Mouse (Mus musculus) leukemia stem cell, adult 10-12 weeks (primary cell): Measurements from ENCODE around the gene A930017K11Rik. TPM values are rescaled to one million over a fixed set of nuclear protein-coding genes. Genes with fewer than 3 reads are reported as not detected.

Experiments
- polyA plus RNA-seq: library from polyadenylated mRNA; stranded (reverse); fragments of >175 nt; gene quantifications from 2 replicates; pipeline ENCODE4 v1.2.3, GENCODE M21; 2012; ENCODE audit warnings: low replicate concordance

The A930017K11Rik gene
- polyA plus RNA-seq: 0.09 TPM in 1 of 2 replicates, not detected in the other

DNA sequence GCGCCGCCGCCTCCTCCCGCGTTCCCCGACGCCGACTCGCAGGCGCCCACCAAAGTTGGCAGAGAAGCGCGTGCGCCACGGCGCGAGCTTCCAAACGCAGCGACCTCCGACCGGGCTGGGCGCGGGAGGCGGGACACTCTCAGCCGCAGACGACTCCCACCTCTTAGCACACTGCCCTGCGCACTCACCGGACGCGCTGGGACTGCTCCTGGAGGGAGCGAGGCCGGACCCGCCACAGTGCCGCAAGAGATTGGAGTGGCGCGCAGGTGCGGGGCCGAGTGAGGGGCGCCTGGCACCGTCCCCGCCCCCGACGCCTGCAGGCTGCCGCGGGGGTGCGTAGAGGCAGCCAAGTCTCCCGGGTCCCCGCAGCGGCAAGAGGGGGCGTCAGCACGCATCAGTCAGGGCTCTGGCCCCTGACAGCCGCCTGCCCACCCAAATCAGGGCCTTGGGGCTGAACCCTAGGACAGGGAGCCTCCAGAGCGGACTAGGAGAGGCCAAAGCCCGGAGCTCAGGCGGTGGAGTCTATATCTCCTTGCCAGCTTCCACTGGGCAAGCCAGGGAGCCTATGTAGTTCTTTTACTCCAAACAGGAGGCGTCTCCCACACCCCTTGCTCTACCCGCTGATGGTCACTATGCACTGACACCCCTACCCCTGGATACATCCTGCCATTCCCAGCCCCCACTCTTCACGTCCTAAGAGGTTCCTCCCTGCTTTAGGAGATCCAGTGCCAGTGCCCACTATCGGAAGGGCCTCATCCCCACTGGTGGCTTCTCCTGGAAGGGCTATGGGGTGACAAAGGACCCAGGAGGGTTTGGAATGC is at the start of gene A930017K11Rik:
Gene A930017K11Rik, minus strand, starts transcription at position 763 of the 821 bp plus-strand sequence.

DNA sequence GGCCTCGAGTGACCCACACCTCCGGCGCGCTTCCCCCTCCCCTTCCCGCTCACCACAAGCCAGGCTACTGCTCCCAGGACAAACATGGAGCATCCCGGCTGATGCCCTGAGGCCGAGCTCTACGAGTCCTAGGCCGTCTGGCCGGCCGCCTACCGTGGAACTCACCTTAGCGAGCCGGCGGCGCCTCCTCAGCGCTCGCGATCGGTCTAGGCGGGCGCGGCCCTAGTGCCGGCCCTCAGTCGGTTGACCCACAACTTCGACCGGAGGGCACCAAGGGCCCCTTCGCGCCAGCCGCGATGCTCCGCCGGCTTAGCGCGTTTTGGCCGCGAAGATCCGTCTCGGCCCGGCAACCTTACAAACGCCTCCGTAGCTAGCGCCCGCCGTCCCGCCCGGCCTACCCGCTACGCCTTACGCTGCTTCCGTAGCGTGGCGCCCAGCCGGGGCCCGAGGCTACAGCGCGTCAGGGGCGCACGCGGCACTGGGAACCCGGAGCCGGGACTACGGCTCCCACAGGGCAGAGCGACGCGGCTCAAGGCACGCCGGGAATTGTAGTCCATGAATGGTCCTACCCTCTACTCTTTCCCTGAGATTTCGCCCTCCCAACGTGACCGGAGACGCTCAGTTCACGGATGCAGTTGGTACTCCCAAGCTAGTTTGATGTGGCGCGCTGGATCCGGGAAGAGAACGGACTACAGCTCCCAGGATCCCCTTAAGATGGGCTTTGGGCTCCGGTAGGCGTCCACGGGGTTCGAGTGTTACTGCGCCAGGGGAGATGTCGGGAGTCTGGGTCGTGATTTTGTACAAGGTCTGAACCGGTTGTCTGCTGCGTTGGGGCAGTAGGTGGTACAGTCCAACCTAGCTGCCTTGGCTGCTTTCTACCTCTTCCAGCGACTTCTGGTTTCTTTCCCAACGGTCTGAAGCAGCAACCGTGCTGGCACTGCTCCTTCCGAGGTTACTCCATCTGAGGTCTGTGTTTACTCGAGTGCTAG is 33.2 kb upstream of the A930017K11Rik start, which contains the start of gene Capn15:
Gene Capn15, minus strand, starts transcription at position 491 of the 989 bp plus-strand sequence.

DNA sequence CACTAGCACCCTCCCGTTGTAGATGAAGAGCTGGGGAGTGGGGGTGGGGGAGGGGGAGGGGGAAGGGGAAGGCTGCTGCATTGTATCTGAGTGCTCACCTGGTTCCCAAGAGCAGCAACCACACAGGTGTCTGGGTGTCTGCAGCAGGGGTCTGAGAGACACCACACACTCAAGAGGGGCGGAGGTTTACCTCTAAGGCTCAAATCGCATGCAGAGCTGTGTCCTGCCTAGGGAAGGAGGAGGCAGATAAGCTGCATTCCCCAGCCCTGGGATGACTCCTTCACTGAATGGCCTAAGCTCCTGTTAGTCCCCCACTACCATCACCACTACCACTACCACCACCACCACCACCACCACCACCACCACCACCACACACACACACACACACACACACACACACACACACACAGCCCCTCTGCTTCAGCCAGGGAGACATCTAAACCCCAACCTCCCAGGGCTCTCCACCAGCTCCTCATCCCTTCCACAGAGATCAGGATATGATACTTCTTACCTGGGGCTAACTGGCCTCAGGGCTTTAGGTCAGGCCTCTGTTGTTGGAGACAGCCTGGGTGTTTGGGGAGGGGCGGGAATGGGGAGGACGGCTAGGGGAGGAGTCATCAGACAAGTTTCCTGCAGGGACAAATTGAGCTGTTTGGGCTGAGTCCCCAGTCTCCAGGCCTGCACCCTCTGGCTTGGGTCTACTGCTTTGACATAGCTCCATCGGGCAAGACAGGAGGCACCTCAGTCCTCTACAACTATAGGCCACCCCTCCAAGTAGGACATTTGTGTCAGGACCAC is 7.8 kb downstream of the A930017K11Rik start, which contains the start of the genes Pigq and Nhlrc4:
Gene Pigq, minus strand, starts transcription at position 571 of the 798 bp plus-strand sequence.
Gene Nhlrc4, minus strand, starts transcription at position 596 of the 798 bp plus-strand sequence.

DNA sequence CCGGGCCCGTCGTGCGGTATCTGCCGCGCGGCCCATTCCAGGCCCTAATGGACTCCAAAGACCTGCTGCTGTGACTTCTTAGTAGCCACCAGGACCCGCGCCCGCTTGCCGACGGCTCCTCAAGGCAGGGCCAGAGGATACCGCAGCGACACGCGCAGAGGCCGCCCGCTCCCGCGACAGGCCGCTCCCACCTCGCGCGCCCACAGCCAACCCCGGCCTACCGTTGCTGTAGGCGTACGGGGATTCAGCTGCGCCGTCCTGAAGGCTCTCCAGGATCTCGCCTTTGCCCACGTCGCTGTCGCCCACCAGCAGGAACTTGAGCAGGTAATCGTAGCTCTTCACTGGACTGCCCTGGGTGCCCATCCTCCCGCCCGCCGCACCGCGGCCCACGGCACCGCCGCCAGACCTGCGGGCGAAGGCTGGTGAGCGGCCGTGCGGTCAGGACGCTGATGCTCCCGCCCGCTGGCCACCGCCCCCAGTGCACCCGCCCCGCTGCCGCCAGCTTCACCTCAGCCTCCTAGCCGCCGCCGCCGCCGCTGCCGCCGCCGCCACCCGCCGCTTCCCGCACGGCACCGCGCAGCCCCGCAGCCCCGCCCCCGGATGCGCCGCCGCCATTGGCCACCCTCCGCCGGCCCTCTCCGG is 33.1 kb downstream of the A930017K11Rik start, which contains the start of gene Rab40c:
Gene Rab40c, minus strand, starts transcription at position 584 of the 642 bp plus-strand sequence.

Other genes starting within 250 kb of the A930017K11Rik start
- gene Gng13, start 235.4 kb downstream of the A930017K11Rik start, polyA plus RNA-seq: not detected in 2 replicates
- gene Chtf18, start 225.1 kb downstream of the A930017K11Rik start, polyA plus RNA-seq: 57.7 and 72.3 TPM in 2 replicates
- gene Rpusd1, start 224.9 kb downstream of the A930017K11Rik start, polyA plus RNA-seq: 64.2 and 71.2 TPM in 2 replicates
- gene Mslnl, start 216.5 kb downstream of the A930017K11Rik start, polyA plus RNA-seq: not detected in 2 replicates
- gene Msln, start 198.2 kb downstream of the A930017K11Rik start, polyA plus RNA-seq: 0.22 and 0.53 TPM in 2 replicates
- gene Narfl, start 178.8 kb downstream of the A930017K11Rik start, polyA plus RNA-seq: 11.2 and 16.9 TPM in 2 replicates
- gene Haghl, start 166.9 kb downstream of the A930017K11Rik start, polyA plus RNA-seq: 11.2 and 11.4 TPM in 2 replicates
- not detected in 2 replicates for gene Ccdc78, start 166.0 kb downstream of the A930017K11Rik start, polyA plus RNA-seq
- 9.0 and 19.8 TPM in 2 replicates for gene Fam173a, start 159.7 kb downstream of the A930017K11Rik start, polyA plus RNA-seq
- gene AC134908.4, start 156.9 kb downstream of the A930017K11Rik start, polyA plus RNA-seq: not detected in 2 replicates
- 158 and 177 TPM in 2 replicates for gene Metrn, start 155.4 kb downstream of the A930017K11Rik start, polyA plus RNA-seq
- gene Fbxl16, start 143.5 kb downstream of the A930017K11Rik start, polyA plus RNA-seq: 0.28 and 0.61 TPM in 2 replicates
- gene Wdr24, start 128.9 kb downstream of the A930017K11Rik start, polyA plus RNA-seq: 2.6 and 13.2 TPM in 2 replicates
- 2.6 and 6.8 TPM in 2 replicates for gene Jmjd8, start 123.7 kb downstream of the A930017K11Rik start, polyA plus RNA-seq
- gene Stub1, start 119.2 kb downstream of the A930017K11Rik start, polyA plus RNA-seq: 52.2 and 64.9 TPM in 2 replicates
- 2.4 and 3.7 TPM in 2 replicates for gene Rhbdl1, start 115.3 kb downstream of the A930017K11Rik start, polyA plus RNA-seq
- gene Gm20683, start 110.8 kb downstream of the A930017K11Rik start, polyA plus RNA-seq: 12.7 and 16.5 TPM in 2 replicates
- gene Rhot2, start 107.7 kb downstream of the A930017K11Rik start, polyA plus RNA-seq: 134 and 279 TPM in 2 replicates
- 22.8 and 33.0 TPM in 2 replicates for gene Wdr90, start 91.1 kb downstream of the A930017K11Rik start, polyA plus RNA-seq
- gene Mcrip2, start 83.8 kb downstream of the A930017K11Rik start, polyA plus RNA-seq: 164 and 319 TPM in 2 replicates
- gene Mettl26, start 77.5 kb downstream of the A930017K11Rik start, polyA plus RNA-seq: 60.7 and 67.0 TPM in 2 replicates
- gene Wfikkn1, start 71.7 kb downstream of the A930017K11Rik start, polyA plus RNA-seq: 1.4 and 1.7 TPM in 2 replicates
- gene Rab40c, start 32.8 kb downstream of the A930017K11Rik start, polyA plus RNA-seq: 12.5 and 13.4 TPM in 2 replicates
- gene Pigq, start 7.6 kb downstream of the A930017K11Rik start, polyA plus RNA-seq: 354 and 1,450 TPM in 2 replicates
- gene Nhlrc4, start 7.6 kb downstream of the A930017K11Rik start, polyA plus RNA-seq: 0.28 and 3.2 TPM in 2 replicates
- gene Capn15, start 33.2 kb upstream of the A930017K11Rik start, polyA plus RNA-seq: 78.7 and 121 TPM in 2 replicates
- 4.8 and 7.2 TPM in 2 replicates for gene Rab11fip3, start 117.0 kb upstream of the A930017K11Rik start, polyA plus RNA-seq
- 0.11 and 0.89 TPM in 2 replicates for gene Decr2, start 137.8 kb upstream of the A930017K11Rik start, polyA plus RNA-seq
- 55.7 and 62.6 TPM in 2 replicates for gene Nme4, start 143.0 kb upstream of the A930017K11Rik start, polyA plus RNA-seq
- 5.9 and 15.9 TPM in 2 replicates for gene Tmem8, start 160.7 kb upstream of the A930017K11Rik start, polyA plus RNA-seq
- gene Mrpl28, start 170.9 kb upstream of the A930017K11Rik start, polyA plus RNA-seq: 112 and 181 TPM in 2 replicates
- 36.8 and 40.9 TPM in 2 replicates for gene Axin1, start 186.1 kb upstream of the A930017K11Rik start, polyA plus RNA-seq
- gene Pdia2, start 246.5 kb upstream of the A930017K11Rik start, polyA plus RNA-seq: 7.8 and 8.9 TPM in 2 replicates